Mouse (Mus musculus): ENCODE results near the gene Fam83e.

GRCm38 (mm10) chr7:45705443-45705864 is 15.6 kb upstream of the Fam83e start:
- TF ChIP-seq CTCF (conservative IDR thresholded peaks at IDR 0.05 in 1 of 2, IDR thresholded peaks at IDR 0.05 in 1 of 2; ENCODE audit: low read depth in 2 of 2, low read length in 2 of 2): no peak
- no peak for TF ChIP-seq EP300 (IDR thresholded peaks at IDR 0.05; ENCODE audit: low read length)
- no peak for TF ChIP-seq POLR2AphosphoS2 (IDR thresholded peaks at IDR 0.05; ENCODE audit: low read depth, low read length)
- peak; percentile 4; the same call in 1 of the 2 replicates for TF ChIP-seq MXI1 (IDR thresholded peaks at IDR 0.05; ENCODE audit: low read depth, low read length)
- no peak for TF ChIP-seq KAT2A (IDR thresholded peaks at IDR 0.05; ENCODE audit: insufficient replicate concordance, low read length)
- no peak for TF ChIP-seq ZKSCAN1 (IDR thresholded peaks at IDR 0.05; ENCODE audit: borderline replicate concordance, low read depth, low read length)
- TF ChIP-seq ZC3H11A (IDR thresholded peaks at IDR 0.05; ENCODE audit: low read depth, low read length): no peak
